Mouse (Mus musculus) forebrain, embryonic 12.5 days (tissue): ENCODE data around the gene Fgl2. TPM values are rescaled to one million over a fixed set of nuclear protein-coding genes. Genes with fewer than 3 reads are reported as not detected.

Source experiments
- ATAC-seq: fragments of 200-750 bp; cut with Nextera tagmentation; 2 replicates; pipeline ENCODE4 v1.8.0; 2017; ENCODE audit warnings: moderate TSS enrichment; ENCODE audit not compliant: low FRiP score
- H3K27ac ChIP-seq: fragments of 300-500 bp; sonication (generic); 2 replicates; pipeline ENCODE4 v1.5.1; 2016; ENCODE audit warnings: mild to moderate bottlenecking
- H3K27me3 ChIP-seq: fragments of 300-500 bp; sonication (generic); 2 replicates; pipeline ENCODE4 v1.6.1; 2016; ENCODE audit warnings: mild to moderate bottlenecking
- H3K36me3 ChIP-seq: fragments of 300-500 bp; sonication (generic); replicated peaks from 2 replicates; pipeline ENCODE4 v1.6.1; 2016; ENCODE audit warnings: mild to moderate bottlenecking
- H3K4me1 ChIP-seq: fragments of 300-500 bp; sonication (generic); 2 replicates; pipeline ENCODE4 v1.6.1; 2016
- H3K4me2 ChIP-seq: fragments of 300-500 bp; sonication (generic); 2 replicates; pipeline ENCODE4 v1.6.1; 2016; ENCODE audit warnings: mild to moderate bottlenecking, moderate library complexity
- H3K4me3 ChIP-seq: fragments of 300-500 bp; sonication (generic); replicated peaks from 2 replicates; pipeline ENCODE4 v1.5.1; 2016; ENCODE audit warnings: mild to moderate bottlenecking
- H3K9ac ChIP-seq: fragments of 300-500 bp; sonication (generic); 2 replicates; pipeline ENCODE4 v1.6.1; 2016; ENCODE audit warnings: mild to moderate bottlenecking
- H3K9me3 ChIP-seq: fragments of 300-500 bp; sonication (generic); 2 replicates; pipeline ENCODE4 v1.6.1; 2016
- WGBS: fragments of 180-500 bp; shearing (Covaris S2); methylation state at CpG from one replicate; pipeline ENCODE4 v1.1.7; 2016; 5-methylcytosine and 5-hydroxymethylcytosine counted together
- polyA plus RNA-seq: library from polyadenylated mRNA; unstranded; fragments of >200 nt; fragmentation: Nextera tagmentation; extraction: Ambion mirVana; gene quantifications from 2 replicates; pipeline ENCODE4 v1.2.1, GENCODE M21; 2016

Fgl2 gene
- polyA plus RNA-seq, 1 experiment from 2014 or later = 1.4 TPM

DNA sequence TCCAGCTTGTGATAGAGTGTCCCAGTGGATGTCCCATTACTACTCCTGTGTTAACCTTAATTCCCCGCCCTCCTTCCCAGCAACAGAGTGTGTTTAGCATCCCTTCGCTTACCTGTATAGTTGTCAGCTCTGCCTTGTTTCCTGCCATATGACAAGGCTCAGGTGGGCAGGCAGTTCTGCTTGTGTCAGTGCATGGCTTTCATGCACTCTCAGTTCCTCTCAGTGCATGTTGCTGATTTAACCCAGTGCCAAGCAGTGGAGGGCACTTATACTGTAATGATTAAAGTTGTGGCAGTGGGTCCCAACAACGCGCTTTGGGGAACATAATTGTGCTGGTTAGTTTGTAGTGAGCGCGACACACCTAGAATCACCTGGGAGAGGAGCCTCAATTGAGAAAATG lies 54.2 kb downstream of the Fgl2 start:
- no peak overlapping the region for H3K4me3 ChIP-seq
- no peaks in the 10 kb centered on the region for H3K36me3 ChIP-seq
- no peak overlapping the region for H3K9ac ChIP-seq
- no peaks in the 10 kb centered on the region for H3K9me3 ChIP-seq
- no peaks in the 10 kb centered on the region for H3K27me3 ChIP-seq
- no peak overlapping the region for H3K4me2 ChIP-seq
- peaks cover 14% of the 10 kb centered on the region for H3K4me1 ChIP-seq
- ATAC-seq = no peak
- 93% methylated on average over 6 of the region's 6 CpGs for WGBS
- H3K27ac ChIP-seq = no peak overlapping the region

Other genes with a start within 250 kb of the Fgl2 start
- gene Gsap, start 186.4 kb upstream of the Fgl2 start, polyA plus RNA-seq = 2.8 and 3.6 TPM in 2 replicates
- gene Ccdc146, start 52.0 kb downstream of the Fgl2 start, polyA plus RNA-seq = 0.20 and 0.31 TPM in 2 replicates
- gene Fam185a, start 52.3 kb downstream of the Fgl2 start, polyA plus RNA-seq = 4.4 and 5.4 TPM in 2 replicates
- 14.1 and 16.8 TPM in 2 replicates for gene Lrrc17, start 170.9 kb downstream of the Fgl2 start, polyA plus RNA-seq